Mouse (Mus musculus) stomach, embryonic 14.5 days (tissue): ENCODE results near the gene Sox3. TPM values are rescaled to one million over a fixed set of nuclear protein-coding genes. Genes with fewer than 3 reads are reported as not detected.

Experiments used
- ATAC-seq: fragments of 200-750 bp; cut with Nextera tagmentation; 2 replicates; pipeline ENCODE4 v1.8.0; 2017; ENCODE audit warnings: low read depth, moderate TSS enrichment; ENCODE audit not compliant: insufficient number of reproducible peaks, insufficient read depth, low FRiP score
- H3K27ac ChIP-seq: fragments of 300-500 bp; sonication (generic); 2 replicates; pipeline ENCODE4 v1.5.1; 2014; ENCODE audit warnings: mild to moderate bottlenecking, low read length, moderate library complexity, mixed read lengths
- H3K27me3 ChIP-seq: fragments of 300-500 bp; sonication (generic); 2 replicates; pipeline ENCODE4 v1.6.1; 2014; ENCODE audit warnings: low read length, control low read depth, mixed read lengths; ENCODE audit not compliant: control insufficient read depth, insufficient read depth
- H3K36me3 ChIP-seq: fragments of 300-500 bp; sonication (generic); 2 replicates; pipeline ENCODE4 v1.6.1; 2014; ENCODE audit warnings: mild to moderate bottlenecking, control low read depth, low read length, moderate library complexity, mixed read lengths; ENCODE audit not compliant: control insufficient read depth, insufficient read depth
- H3K4me1 ChIP-seq: fragments of 300-500 bp; sonication (generic); 2 replicates; pipeline ENCODE4 v1.6.1; 2014; ENCODE audit warnings: low read length, control low read depth, mixed read lengths; ENCODE audit not compliant: control insufficient read depth, insufficient read depth
- H3K4me2 ChIP-seq: fragments of 300-500 bp; sonication (generic); replicated peaks from 2 replicates; pipeline ENCODE4 v1.6.1; 2014; ENCODE audit warnings: low read depth, low read length, control low read depth
- H3K4me3 ChIP-seq: fragments of 300-500 bp; sonication (generic); 2 replicates; pipeline ENCODE4 v1.5.1; 2014; ENCODE audit warnings: low read depth, low read length, control low read depth
- H3K9ac ChIP-seq: fragments of 300-500 bp; sonication (generic); replicated peaks from 2 replicates; pipeline ENCODE4 v1.6.1; 2014; ENCODE audit warnings: low read depth, mild to moderate bottlenecking, control low read depth, low read length, moderate library complexity, mixed read lengths
- H3K9me3 ChIP-seq: fragments of 300-500 bp; sonication (generic); 2 replicates; pipeline ENCODE4 v1.6.1; 2016; ENCODE audit warnings: low read depth, low read length, control low read depth; ENCODE audit not compliant: control insufficient read depth
- WGBS: fragments of 180-500 bp; shearing (Covaris S2); extraction: QIAGEN DNeasy Blood & Tissue Kit; methylation state at CpG from one replicate; pipeline ENCODE4 v1.1.7; 2014; 5-methylcytosine and 5-hydroxymethylcytosine counted together
- polyA plus RNA-seq: library from polyadenylated mRNA; unstranded; fragments of >200 nt; fragmentation: Nextera tagmentation; extraction: Ambion mirVana; gene quantifications from 2 replicates; pipeline ENCODE4 v1.2.1, GENCODE M21; 2014

Gene Sox3
- polyA plus RNA-seq, 1 experiment from 2014 or later: not detected

DNA sequence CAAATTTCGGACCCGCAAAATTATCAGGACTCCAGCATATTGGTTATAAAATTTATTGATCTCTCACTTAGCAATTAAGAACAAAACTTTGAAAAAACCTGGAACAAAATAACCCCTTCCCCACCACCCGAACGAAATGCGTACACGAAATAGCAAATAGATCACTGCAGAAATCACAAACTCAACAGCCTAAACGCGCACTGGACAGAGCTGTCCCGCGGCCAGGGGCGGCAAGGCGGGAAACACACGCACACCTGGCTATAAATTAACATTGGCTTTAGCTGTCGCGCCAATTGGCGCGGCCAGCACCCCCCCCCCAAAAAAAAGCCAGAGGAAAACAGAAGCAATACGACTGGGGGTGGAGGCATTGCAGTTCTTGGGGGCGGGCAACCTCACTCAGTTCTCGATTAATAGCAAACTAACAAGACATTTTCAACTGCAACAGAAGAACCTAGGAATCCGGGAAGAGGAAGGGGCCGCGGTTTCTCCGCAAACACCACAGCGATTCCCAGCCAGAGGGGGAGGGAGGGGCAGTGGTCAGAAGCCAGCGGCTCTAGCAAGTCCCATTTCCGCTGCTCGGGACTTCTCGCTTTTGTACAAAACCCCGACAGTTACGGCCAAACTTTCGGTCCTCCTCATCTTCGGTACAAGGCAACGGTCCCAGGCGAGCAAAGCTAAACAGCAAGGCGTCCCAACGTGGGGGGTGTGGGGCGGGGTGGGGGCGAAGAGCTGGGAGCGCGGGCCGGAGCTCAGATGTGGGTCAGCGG lies 1.7 kb downstream of the Sox3 start:
- no peak overlapping the region for H3K9ac ChIP-seq
- no peak for ATAC-seq
- H3K4me2 ChIP-seq: peak overlapping the region; percentile 53
- WGBS: 19% methylated on average over 42 of the region's 43 CpGs
- 0 out of 2 replicates have a peak, but pooled peaks cover 6% of the 10 kb centered on the region for H3K27me3 ChIP-seq
- H3K4me3 ChIP-seq: peak overlapping the region; percentile 30
- H3K4me1 ChIP-seq: no peaks in the 10 kb centered on the region
- H3K27ac ChIP-seq: no peak overlapping the region
- H3K36me3 ChIP-seq: no peaks in the 10 kb centered on the region
- no peaks in the 10 kb centered on the region for H3K9me3 ChIP-seq

DNA sequence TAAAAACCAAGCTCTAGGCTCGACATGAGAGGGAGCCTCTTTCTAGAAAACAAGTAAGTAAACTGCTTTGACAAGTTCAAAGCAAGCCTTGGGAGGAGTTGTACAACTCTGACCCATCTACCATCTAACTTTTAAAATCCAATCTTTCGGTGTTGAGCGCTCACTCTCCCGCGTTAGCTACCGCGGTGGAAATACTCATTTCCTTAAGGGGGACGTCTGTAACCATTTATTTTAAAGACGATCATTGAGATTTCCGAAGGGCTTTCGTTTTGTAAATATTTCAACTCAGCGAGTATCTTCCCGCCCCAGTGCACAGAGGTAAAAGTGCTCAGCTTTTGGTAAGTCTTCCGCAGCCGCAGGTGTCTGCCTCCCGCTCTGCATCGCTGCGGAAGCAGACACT lies 2.6 kb downstream of the Sox3 start:
- no peaks in the 10 kb centered on the region for H3K36me3 ChIP-seq
- no peaks in the 10 kb centered on the region for H3K9me3 ChIP-seq
- ATAC-seq: no peak
- H3K4me1 ChIP-seq: no peaks in the 10 kb centered on the region
- no peak overlapping the region for H3K27ac ChIP-seq
- H3K9ac ChIP-seq: no peak overlapping the region
- no peak overlapping the region for H3K4me3 ChIP-seq
- 23% methylated on average over 18 of the region's 18 CpGs for WGBS
- no peak overlapping the region for H3K4me2 ChIP-seq
- H3K27me3 ChIP-seq: 0 out of 2 replicates have a peak, but pooled peaks cover 6% of the 10 kb centered on the region

DNA sequence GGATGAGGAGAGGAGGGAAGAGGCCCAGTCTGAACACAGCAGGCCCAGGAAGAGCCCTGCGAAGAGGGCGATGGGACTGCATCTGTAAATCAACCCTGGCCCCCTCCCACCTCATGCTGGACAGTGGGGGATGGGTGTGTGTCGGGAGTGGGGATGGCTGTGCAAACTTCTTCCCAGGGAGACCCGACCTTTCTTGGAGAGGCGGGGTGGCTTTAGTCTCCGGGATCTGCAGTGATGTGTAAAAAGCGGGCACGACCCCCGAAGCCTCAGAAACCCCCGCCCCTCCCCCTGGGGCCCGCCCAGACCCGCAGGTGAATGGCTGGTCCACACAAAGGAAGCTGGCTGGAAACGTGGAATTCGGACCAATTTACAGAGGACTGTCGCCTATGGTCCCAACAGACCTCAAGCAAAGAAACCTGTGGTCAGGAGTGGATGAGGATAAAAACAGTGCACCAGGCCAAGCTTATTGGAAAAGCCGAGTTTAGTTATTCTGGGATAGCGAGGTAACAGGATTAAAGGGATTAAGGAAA lies 3.2 kb downstream of the Sox3 start:
- Histone ChIP-seq H3K4me3 (no peak overlapping the region), H3K27ac (no peak overlapping the region), H3K27me3 (0 out of 2 replicates have a peak, but pooled peaks cover 6% of the 10 kb centered on the region), H3K4me1 (no peaks in the 10 kb centered on the region), H3K4me2 (no peak overlapping the region), H3K9ac (no peak overlapping the region), H3K9me3 (no peaks in the 10 kb centered on the region), H3K36me3 (no peaks in the 10 kb centered on the region)
- WGBS: 16% methylated on average over 17 of the region's 17 CpGs
- ATAC-seq: no peak
